Mouse (Mus musculus) bone marrow macrophage, adult 2 months (primary cell): ENCODE data around the gene Gm12166.

Experiments
- CTCF ChIP-seq: IDR thresholded peaks from 2 replicates; pipeline ENCODE4 v1.5.1; 2012; ENCODE audit warnings: low read depth, mild to moderate bottlenecking, low read length, moderate library complexity
- POLR2A ChIP-seq: IDR thresholded peaks from 2 replicates; pipeline ENCODE4 v1.6.1; 2012; ENCODE audit warnings: mild to moderate bottlenecking, low read depth, low read length, borderline replicate concordance

- TF ChIP-seq CTCF: no peak
- no peak for TF ChIP-seq POLR2A
These were observed 10.4 kb upstream of the Gm12166 start for GRCm38 (mm10) chr11:46062569-46062968.
